Mouse (Mus musculus) liver, embryonic 15.5 days (tissue): Measurements from ENCODE around the gene Ptprj. TPM values are rescaled to one million over a fixed set of nuclear protein-coding genes. Genes with fewer than 3 reads are reported as not detected.

Experiments
- ATAC-seq: fragments of 200-750 bp; cut with Nextera tagmentation; 2 replicates; pipeline ENCODE4 v1.8.0; 2017; ENCODE audit warnings: moderate number of reproducible peaks, mild to moderate bottlenecking, moderate library complexity; ENCODE audit not compliant: insufficient read depth
- H3K27ac ChIP-seq: fragments of 300-500 bp; sonication (generic); replicated peaks from 2 replicates; pipeline ENCODE4 v1.5.1; 2015; ENCODE audit warnings: mild to moderate bottlenecking, inconsistent platforms
- H3K27me3 ChIP-seq: fragments of 300-500 bp; sonication (generic); 2 replicates; pipeline ENCODE4 v1.6.1; 2015; ENCODE audit warnings: mild to moderate bottlenecking, inconsistent platforms
- H3K36me3 ChIP-seq: fragments of 300-500 bp; sonication (generic); replicated peaks from 2 replicates; pipeline ENCODE4 v1.6.1; 2015; ENCODE audit warnings: moderate library complexity, mild to moderate bottlenecking, inconsistent platforms
- H3K4me1 ChIP-seq: fragments of 300-500 bp; sonication (generic); replicated peaks from 2 replicates; pipeline ENCODE4 v1.6.1; 2015; ENCODE audit warnings: inconsistent platforms
- H3K4me2 ChIP-seq: fragments of 300-500 bp; sonication (generic); 2 replicates; pipeline ENCODE4 v1.6.1; 2015; ENCODE audit warnings: moderate library complexity, mild to moderate bottlenecking, inconsistent platforms
- H3K4me3 ChIP-seq: fragments of 300-500 bp; sonication (generic); replicated peaks from 2 replicates; pipeline ENCODE4 v1.5.1; 2015; ENCODE audit warnings: mild to moderate bottlenecking, inconsistent platforms
- H3K9ac ChIP-seq: fragments of 300-500 bp; sonication (generic); 2 replicates; pipeline ENCODE4 v1.6.1; 2015; ENCODE audit warnings: moderate library complexity, mild to moderate bottlenecking, inconsistent platforms
- H3K9me3 ChIP-seq: fragments of 300-500 bp; sonication (generic); replicated peaks from 2 replicates; pipeline ENCODE4 v1.6.1; 2016; ENCODE audit warnings: inconsistent platforms
- WGBS: fragments of 180-500 bp; shearing (Covaris S2); methylation state at CpG from one replicate; pipeline ENCODE4 v1.1.7; 2015; ENCODE audit warnings: mixed read lengths; ENCODE audit not compliant: insufficient replicate concordance; 5-methylcytosine and 5-hydroxymethylcytosine counted together
- polyA plus RNA-seq: library from polyadenylated mRNA; unstranded; fragments of >200 nt; fragmentation: Nextera tagmentation; extraction: Ambion mirVana; gene quantifications from 2 replicates; pipeline ENCODE4 v1.2.1, GENCODE M21; 2015

Gene Ptprj
- polyA plus RNA-seq, 1 experiment from 2014 or later, result 2.0 TPM

GRCm38 (mm10) chr2:90570216-90570615 is 10.2 kb downstream of the Ptprj start:
- Histone ChIP-seq H3K4me1 (peaks cover 49% of the 10 kb centered on the region), H3K27me3 (no peaks in the 10 kb centered on the region), H3K4me3 (no peak overlapping the region), H3K36me3 (no peaks in the 10 kb centered on the region), H3K9me3 (no peaks in the 10 kb centered on the region), H3K9ac (no peak overlapping the region), H3K27ac (no peak overlapping the region), H3K4me2 (no peak overlapping the region)
- ATAC-seq, result no peak
- WGBS, result 60% methylated on average over 10 of the region's 10 CpGs

DNA sequence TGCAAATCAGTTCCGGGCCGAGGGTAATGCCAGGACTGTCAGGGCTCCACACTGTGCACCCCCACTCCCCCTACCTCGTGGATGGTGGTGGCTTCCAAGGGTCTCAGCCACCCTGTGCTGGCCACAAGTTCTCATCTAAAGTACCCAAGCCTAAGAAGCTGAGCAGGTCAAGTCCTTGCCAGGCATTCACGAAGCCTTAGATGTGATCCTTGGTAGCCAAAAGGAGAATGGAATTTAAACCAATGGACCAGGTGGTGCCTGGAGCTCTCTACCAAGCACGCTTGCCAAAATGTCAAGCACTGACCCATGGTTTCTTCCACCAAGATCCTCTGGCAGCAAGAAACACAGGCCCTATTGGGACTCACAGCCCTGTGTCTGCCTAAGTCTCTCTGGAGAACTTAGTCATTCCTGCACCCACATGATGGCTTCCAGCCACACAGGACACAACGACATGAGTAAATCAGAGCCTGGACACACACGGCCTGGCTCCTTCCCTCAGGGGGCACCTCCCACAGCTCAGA is 11.4 kb downstream of the Ptprj start:
- 77% methylated on average over 7 of the region's 7 CpGs for WGBS
- ATAC-seq, result no peak

GRCm38 (mm10) chr2:90568091-90568490 is 12.4 kb downstream of the Ptprj start:
- no peak overlapping the region for H3K9ac ChIP-seq
- no peaks in the 10 kb centered on the region for H3K36me3 ChIP-seq
- no peak overlapping the region for H3K4me3 ChIP-seq
- H3K4me1 ChIP-seq, result peaks cover 52% of the 10 kb centered on the region
- H3K27me3 ChIP-seq, result no peaks in the 10 kb centered on the region
- no peaks in the 10 kb centered on the region for H3K9me3 ChIP-seq
- WGBS, result 92% methylated on average over 7 of the region's 7 CpGs
- no peak overlapping the region for H3K4me2 ChIP-seq
- ATAC-seq, result no peak
- H3K27ac ChIP-seq, result no peak overlapping the region

More for the DNA sequence above, 11.4 kb downstream of the Ptprj start:
- Histone ChIP-seq H3K27ac (no peak overlapping the region), H3K4me1 (peaks cover 49% of the 10 kb centered on the region), H3K36me3 (no peaks in the 10 kb centered on the region), H3K27me3 (no peaks in the 10 kb centered on the region), H3K9me3 (no peaks in the 10 kb centered on the region), H3K4me2 (no peak overlapping the region), H3K4me3 (no peak overlapping the region), H3K9ac (no peak overlapping the region)

GRCm38 (mm10) chr2:90566773-90567528 is 13.5 kb downstream of the Ptprj start:
- Histone ChIP-seq H3K27me3 (no peaks in the 10 kb centered on the region), H3K4me3 (no peak overlapping the region), H3K4me2 (peak overlapping the region; percentile 48; the same call in 1 of the 2 replicates), H3K27ac (peak overlapping the region; percentile 83), H3K9me3 (no peaks in the 10 kb centered on the region), H3K9ac (peak overlapping the region; percentile 33; the same call in 1 of the 2 replicates), H3K4me1 (peaks cover 57% of the 10 kb centered on the region), H3K36me3 (no peaks in the 10 kb centered on the region)
- WGBS, result 53% methylated on average over 8 of the region's 8 CpGs
- ATAC-seq, result no peak

- Histone ChIP-seq H3K36me3 (no peaks in the 10 kb centered on the region), H3K27me3 (no peaks in the 10 kb centered on the region), H3K9ac (peak overlapping the region; percentile 33), H3K27ac (peak overlapping the region; percentile 83), H3K4me2 (peak overlapping the region; percentile 48), H3K4me1 (peaks cover 66% of the 10 kb centered on the region), H3K4me3 (no peak overlapping the region), H3K9me3 (no peaks in the 10 kb centered on the region)
- WGBS, result 12% methylated on average over 7 of the region's 7 CpGs
- ATAC-seq, result peak; percentile 85
Observed at GRCm38 (mm10) chr2:90566046-90566445, 14.4 kb downstream of the Ptprj start.

DNA sequence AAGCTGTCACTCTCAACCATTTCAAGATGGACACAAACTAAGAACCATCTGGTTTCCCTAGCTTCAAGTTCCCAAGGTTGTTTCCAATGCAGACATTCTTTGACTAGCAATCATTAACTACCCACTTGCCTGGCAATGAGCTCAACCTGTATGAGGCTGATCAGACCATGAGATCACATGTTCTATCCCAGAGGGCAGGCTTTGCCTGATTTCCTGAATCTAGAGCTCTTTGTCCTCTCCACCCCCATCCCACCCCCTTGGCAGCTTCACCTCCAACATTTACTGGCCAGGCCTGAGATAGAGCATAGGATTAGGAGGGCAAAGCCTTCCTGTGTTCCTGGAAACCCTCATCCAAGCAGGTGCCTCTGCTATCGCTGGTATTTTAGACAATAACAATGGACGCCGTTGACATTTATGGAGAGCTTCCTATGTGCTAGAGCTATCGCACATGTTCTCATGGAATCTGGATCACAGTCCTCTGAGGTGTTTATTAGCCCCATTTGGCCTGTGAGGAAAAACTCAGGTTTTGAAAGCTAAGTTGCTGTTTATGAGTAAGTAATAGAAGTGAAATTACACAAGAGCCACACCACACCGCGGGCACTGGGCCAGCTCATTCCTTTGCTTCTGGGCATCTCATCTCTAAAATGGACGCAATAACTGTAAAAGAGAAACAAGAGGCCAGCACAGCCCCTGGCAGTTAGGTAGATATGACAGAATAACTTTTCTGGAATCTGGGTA is 15.1 kb downstream of the Ptprj start:
- H3K4me2 ChIP-seq, result peak overlapping the region; percentile 48
- peak overlapping the region; percentile 33; the same call in 1 of the 2 replicates for H3K9ac ChIP-seq
- H3K4me3 ChIP-seq, result no peak overlapping the region
- no peaks in the 10 kb centered on the region for H3K9me3 ChIP-seq
- H3K27me3 ChIP-seq, result no peaks in the 10 kb centered on the region
- WGBS, result 67% methylated on average over 7 of the region's 7 CpGs
- H3K36me3 ChIP-seq, result no peaks in the 10 kb centered on the region
- H3K27ac ChIP-seq, result peak overlapping the region; percentile 83
- ATAC-seq, result peak; percentile 23; the same call in 1 of the 2 replicates
- peaks cover 73% of the 10 kb centered on the region for H3K4me1 ChIP-seq

GRCm38 (mm10) chr2:90564552-90564951 is 15.9 kb downstream of the Ptprj start:
- H3K4me3 ChIP-seq, result no peak overlapping the region
- no peaks in the 10 kb centered on the region for H3K36me3 ChIP-seq
- H3K9ac ChIP-seq, result no peak overlapping the region
- peaks cover 81% of the 10 kb centered on the region for H3K4me1 ChIP-seq
- ATAC-seq, result no peak
- 45% methylated on average over 8 of the region's 8 CpGs for WGBS
- H3K9me3 ChIP-seq, result no peaks in the 10 kb centered on the region
- peak overlapping the region; percentile 83; the same call in 1 of the 2 replicates for H3K27ac ChIP-seq
- no peaks in the 10 kb centered on the region for H3K27me3 ChIP-seq
- no peak overlapping the region for H3K4me2 ChIP-seq

GRCm38 (mm10) chr2:90563171-90563570 is 17.3 kb downstream of the Ptprj start:
- no peak overlapping the region for H3K4me2 ChIP-seq
- H3K9me3 ChIP-seq, result no peaks in the 10 kb centered on the region
- no peak overlapping the region for H3K4me3 ChIP-seq
- WGBS, result 27% methylated on average over 4 of the region's 4 CpGs
- H3K27ac ChIP-seq, result peak overlapping the region; percentile 83
- H3K4me1 ChIP-seq, result peaks cover 95% of the 10 kb centered on the region
- no peaks in the 10 kb centered on the region for H3K27me3 ChIP-seq
- no peak overlapping the region for H3K9ac ChIP-seq
- H3K36me3 ChIP-seq, result no peaks in the 10 kb centered on the region
- no peak for ATAC-seq

DNA sequence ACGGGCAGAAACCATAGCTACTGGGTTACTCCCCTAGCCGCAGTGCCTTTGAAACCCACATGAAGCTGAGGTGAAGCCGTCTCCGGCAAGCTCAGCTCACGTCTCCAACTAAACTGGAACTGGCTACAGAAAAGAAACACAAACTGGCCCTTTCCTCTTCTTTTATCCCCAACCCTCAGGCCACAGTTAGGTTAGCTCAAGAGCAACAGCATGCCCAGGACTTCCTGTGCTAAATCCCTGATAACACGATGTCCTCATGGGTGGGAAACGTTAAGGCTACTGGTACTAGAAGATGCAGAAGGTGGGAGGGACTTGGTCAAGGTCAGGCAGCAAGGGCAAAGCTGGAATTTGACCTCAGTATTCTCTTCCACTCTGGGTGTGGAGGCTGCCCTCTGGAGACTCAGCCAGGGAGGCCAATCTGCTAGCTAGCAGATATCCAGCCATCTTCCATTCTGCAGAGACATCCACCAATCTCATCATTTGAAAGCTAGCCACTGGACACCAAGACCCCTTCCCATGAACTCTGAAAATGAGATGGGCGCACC is 18.2 kb downstream of the Ptprj start:
- H3K4me2 ChIP-seq, result peak overlapping the region; percentile 40
- H3K4me3 ChIP-seq, result no peak overlapping the region
- H3K4me1 ChIP-seq, result peaks cover 98% of the 10 kb centered on the region

DNA sequence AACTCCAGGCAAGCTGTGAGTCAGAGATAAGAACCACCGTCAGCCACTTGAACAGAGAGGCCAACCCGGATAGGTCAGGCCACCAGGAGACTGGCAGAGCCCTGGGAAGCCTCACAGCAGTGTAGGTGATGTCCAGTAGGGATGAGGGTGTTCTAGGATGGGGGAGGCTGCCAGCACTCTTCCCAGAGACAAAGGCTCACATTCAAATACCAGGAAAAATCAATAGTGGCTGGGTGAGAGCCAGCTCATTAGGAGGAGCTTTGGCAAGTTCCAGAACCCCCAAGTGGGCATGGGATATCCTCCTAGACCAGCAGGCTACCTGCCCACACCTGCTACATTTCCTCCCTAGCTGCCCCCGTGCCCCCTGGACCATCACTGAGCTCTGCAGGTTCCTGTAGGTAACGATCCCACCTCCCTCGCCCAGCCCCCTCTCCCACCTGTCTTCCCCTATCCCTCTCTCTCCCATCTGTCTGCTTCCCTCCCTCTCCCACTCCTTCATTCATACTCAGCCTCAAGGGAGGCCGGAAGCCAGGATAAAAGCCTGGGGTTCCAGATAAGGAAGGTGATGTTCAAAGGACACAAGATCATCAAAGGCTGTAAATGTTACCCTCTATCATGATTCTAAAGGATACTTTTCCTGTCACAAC is 20.1 kb downstream of the Ptprj start:
- peak overlapping the region; percentile 96 for H3K27ac ChIP-seq
- H3K4me3 ChIP-seq, result peak overlapping the region; percentile 22
- no peaks in the 10 kb centered on the region for H3K27me3 ChIP-seq
- H3K4me2 ChIP-seq, result peak overlapping the region; percentile 67
- no peaks in the 10 kb centered on the region for H3K9me3 ChIP-seq
- 9% methylated on average over 6 of the region's 6 CpGs for WGBS
- peaks cover 96% of the 10 kb centered on the region for H3K4me1 ChIP-seq
- no peaks in the 10 kb centered on the region for H3K36me3 ChIP-seq
- peak overlapping the region; percentile 51 for H3K9ac ChIP-seq
- peak; percentile 97 for ATAC-seq

More for the DNA sequence above, 18.2 kb downstream of the Ptprj start:
- Histone ChIP-seq H3K27me3 (no peaks in the 10 kb centered on the region), H3K36me3 (no peaks in the 10 kb centered on the region), H3K9me3 (no peaks in the 10 kb centered on the region), H3K27ac (peak overlapping the region; percentile 82), H3K9ac (0 out of 2 replicates have a peak overlapping the region, but pooled peaks have one; percentile 20)
- WGBS, result 30% methylated on average over 8 of the region's 8 CpGs
- ATAC-seq, result no peak
